Mouse (Mus musculus): Measurements from ENCODE around the gene S100a1.

The S100a1 gene

DNA sequence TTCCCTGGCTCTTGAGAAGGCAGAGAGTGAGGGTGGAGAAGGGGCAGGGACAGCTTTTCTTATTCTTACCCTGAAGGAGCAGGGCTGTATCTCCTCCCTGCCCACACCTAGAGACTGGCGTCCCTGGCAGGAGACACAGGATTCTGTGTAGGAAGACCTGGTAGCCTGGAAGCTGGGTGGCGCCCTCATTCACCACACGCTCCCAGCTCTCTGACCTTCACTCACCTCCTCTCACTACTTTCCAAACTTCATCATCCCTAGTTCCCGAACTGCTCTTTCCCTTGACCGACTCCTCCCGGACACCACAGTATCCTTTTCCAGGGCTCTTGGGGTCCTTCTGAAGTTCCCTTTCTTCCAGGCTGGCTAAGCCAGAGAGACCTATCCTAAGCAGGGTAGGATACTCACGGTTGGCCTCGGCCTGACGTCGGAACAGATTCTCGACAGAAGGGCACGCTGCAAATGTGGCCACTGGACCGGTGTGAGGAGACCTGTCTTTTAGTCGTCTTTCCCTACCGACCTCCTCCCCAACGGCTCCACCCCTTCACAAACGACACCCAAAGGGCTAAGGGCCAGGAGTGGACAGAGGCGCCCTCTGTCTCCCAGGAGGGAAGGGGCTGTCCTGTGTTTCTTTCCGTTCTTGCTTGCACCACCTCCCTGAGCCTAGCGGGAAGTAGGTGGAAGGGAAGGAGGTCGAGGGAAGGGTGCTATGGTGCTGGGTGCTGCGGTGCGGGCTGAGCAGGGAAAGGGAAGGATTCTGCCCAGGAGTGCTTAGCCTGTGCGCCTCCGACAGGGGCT is at the start of gene S100a1, which contains the start of gene S100a13:
TSS of gene S100a1 (minus strand) at position 597 of the 795 bp plus-strand sequence.
TSS of gene S100a13 (plus strand) at position 640 of the 795 bp plus-strand sequence.
- DNase-seq (ENCODE audit: low read depth, low spot score): no peak

DNA sequence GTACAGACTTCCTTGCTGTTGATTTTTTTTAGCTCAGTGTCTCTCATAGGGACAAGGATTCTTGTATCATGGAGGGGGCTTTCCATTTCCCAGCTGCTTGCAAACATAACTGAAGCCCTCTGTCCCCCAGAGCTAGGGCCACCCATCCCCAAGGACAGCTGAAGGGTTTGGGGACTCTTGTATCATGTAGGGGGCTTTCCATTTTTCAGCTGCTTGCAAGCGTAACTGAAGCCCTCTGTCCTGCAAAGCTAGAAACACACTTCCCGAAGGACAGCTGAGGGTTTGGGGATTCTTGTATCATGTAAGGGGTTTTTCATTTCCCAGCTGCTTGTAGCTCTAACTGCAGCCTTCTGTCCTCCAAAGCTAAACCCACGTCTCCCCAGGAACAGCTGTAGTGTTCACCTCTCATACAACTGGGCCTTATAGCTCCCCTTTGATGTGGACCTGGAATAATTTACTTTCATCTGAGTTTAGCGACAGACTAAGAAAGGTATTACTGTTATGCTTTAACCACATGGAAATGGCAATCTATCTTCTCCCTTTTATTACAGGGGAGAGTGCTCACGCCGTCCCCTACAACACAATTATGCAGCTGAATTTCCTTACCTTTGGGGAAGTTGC is 45.9 kb upstream of the S100a1 start, which contains the start of gene S100a3:
TSS of gene S100a3 (plus strand) at position 571 of the 621 bp plus-strand sequence.
- no peak for DNase-seq (ENCODE audit: low read depth, low spot score)

DNA sequence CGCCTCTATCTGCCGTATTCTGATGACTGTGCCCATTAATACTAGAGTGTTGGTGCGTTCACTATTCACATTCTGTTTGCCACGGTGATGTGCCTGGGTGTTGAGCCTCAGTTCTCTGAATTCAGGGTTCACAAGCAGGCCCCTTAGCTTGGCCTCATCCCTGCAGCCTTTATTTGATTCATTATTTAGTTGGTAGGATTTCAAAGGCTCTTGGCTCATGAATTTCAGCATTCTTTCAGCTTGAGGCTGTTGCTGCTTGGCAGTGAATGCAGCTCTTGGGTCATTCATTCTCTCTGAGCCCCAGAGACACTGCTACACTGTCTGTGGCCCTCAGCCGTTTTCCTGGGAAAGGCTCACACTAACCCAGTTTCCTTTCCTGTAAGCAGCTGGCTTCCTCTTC is 41.8 kb upstream of the S100a1 start:
- DNase-seq (ENCODE audit: low read depth, low spot score): no peak

DNA sequence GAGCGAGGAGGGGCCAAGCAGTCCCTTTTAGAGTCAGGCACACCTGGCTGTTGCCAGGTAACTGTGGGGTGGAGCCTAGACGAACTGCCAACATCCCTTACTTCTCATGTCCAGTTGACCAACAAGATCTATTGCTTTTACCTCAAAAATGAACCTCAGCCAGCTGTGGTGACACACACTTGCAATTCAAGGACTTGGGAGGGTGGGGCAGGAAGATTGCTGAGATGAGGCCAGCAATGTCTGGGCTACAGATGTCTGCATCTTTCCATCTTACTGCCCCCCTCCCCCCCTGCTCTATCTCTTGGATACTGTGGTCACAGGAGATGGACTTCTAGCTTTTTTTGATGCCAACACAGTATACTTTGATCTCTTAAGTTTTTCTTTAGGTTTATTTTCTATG is 38.0 kb upstream of the S100a1 start:
- DNase-seq (ENCODE audit: low read depth, low spot score): no peak

DNA sequence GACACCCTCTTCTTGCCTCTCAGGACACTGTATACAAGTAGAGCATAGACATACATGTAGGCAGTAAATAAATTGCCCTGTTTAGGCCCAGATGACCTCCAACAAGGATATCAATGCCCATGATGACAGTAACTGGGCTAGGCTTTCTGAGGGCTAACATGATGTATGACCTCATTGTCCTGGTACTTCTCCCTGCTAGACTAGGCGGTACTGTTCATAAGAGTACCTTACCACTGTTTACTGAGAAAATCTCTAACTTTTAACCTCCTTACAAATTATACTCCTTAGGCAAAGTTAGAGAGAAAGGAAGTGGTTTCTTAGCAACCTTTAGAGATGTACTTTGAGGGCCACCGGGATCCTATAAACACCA is 36.2 kb upstream of the S100a1 start:
- no peak for DNase-seq (ENCODE audit: low read depth, low spot score)

DNA sequence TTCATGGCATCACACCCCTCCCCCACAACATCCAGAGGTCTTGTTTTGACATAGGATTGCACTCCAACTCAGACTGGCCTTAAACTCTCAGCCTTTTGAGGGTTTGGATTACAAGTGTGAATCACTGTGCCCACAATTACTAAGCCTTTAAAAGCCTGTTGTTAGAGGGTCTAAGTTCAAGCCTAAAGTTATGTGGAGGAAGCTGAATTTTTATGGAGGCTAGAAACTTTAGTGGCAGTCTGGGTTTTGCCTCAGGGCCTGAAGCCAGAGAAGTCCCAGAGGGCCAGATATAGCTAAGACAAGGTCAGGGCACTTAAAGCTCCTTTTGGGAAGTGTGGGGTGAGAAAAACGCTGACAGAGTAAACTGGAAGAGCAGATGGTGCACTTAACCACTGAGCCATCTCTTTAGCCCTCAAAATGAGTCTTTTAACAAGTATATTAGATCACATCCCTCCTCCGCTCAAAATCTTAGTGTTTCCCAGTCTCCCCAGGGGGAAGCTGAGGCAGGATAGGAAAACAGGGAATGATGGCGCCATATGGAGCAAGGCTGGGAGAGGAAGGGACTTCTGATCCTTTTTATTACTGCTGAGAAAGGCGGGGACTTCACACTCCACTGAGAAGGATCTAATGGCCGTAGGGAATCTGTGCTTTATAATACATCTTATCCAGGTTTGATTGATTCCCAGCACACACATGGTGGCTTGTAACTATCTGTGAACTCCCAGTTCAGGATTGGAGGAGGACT is 35.7 kb upstream of the S100a1 start:
- DNase-seq (ENCODE audit: low read depth, low spot score): no peak

DNA sequence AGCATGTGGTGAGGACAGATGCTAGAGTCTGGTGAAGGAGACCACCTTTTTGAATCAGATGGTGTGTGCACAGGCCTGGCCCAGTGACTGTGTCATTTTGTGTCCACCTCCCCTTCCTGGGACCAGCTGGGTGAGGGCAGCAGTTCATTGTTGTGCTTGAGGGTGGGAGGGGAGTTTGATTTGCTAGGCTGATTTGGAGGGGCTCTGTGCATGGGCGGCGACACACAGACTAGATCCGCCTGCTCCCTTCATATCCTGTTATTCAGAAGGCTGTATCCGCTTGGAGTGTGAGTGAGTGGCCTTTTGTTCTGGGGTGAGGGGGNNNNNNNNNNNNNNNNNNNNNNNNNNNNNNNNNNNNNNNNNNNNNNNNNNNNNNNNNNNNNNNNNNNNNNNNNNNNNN is 26.7 kb upstream of the S100a1 start:
- no peak for DNase-seq (ENCODE audit: low read depth, low spot score)

DNA sequence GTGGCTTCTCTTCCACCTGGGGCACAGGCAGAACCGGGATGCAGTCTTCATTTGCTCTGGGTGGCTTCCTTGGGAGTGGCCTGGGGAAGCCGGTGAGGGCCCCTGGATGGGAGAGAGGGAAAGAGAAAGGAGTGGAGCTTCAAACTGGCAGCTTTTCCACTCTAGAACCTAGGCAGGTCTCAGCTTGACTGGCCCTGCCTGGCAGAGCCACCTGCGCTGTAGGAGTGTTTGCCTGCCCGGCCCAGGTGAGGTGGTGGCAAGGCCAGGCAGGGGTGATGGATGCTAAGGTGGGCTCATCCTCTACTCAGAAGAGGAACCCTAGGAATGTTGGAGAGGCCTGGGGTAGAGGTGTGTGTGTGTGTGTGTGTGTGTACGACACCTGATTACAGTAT is 23.7 kb upstream of the S100a1 start:
- no peak for DNase-seq (ENCODE audit: low read depth, low spot score)

DNA sequence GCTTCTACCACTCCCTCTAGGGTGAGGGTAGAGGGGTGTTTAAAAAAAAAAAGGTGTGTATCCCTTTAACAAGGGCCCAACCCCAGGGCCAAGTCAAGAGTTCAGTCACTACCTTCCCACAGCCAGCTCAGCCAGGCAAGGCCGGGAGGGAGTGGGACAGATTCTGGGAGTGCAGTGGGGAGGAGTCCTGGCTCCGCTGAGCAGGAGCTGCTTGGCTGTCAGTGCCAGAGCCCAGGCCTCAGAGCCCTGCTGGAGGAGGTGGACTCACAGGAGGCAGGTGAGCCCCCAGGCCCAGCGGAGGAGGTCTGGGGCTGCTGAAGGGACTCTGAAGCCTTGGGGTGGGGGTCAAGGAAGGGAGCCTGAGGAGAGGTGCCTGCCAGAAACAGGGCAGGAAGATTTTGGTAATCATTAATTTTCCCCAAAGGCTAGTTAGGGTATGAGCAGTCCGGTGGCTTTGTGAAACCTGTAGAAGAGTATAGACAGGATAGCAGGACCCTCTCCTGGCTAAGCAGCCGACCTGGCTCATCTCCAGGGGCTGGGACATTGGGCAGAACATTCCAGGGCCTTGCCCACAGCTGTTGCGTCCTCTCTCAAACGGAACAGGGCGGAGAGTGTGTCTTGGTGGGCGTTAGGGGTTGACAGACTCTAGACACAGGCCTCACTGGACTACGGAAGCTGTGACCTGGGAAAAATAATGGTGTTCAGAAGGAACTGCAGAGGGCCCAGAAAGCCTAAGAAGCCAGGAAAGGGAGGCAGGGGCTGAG is 23.1 kb upstream of the S100a1 start, which contains the start of gene S100a16:
TSS of gene S100a16 (plus strand) at position 114 of the 764 bp plus-strand sequence.
- DNase-seq (ENCODE audit: low read depth, low spot score): no peak

DNA sequence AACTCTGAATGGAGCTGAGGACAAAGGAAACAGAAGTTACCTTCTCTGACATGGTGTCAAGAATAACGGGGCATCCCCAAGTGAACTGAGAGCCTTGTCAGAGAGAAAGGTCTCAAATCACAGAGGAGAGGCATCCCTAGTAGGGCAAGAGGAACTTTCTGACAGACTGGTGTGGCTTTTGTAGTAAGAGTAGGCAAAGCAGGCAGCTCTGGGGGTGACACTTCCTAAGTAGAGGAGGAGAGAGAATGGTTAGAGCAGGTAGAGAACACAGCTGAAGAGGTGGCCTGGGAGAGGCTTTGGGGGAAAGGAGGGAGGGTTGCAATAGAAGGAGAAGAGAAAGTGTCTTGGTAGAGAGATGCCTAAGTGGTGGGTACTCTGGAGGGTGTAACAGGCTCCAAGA is 21.3 kb upstream of the S100a1 start:
- no peak for DNase-seq (ENCODE audit: low read depth, low spot score)

DNA sequence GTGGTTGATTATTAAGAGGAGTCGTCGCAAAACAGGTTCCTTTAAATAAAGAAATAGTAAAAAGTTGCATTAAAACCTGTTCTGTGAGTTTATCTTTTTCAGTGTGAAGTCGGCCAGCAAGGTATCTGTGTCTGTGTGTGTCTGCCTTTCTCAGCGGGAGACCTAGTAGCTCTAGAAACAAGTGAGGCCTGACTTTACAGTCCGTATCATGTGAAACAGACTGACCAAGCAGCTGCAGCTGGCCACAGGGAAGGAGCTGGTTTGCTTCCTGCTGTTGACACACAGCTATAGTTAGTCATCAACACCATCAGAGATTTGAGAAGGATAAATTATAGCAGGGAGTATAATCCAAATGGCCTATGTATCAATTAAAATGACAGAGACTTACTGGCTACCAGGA is 17.5 kb upstream of the S100a1 start:
- DNase-seq (ENCODE audit: low read depth, low spot score): no peak

DNA sequence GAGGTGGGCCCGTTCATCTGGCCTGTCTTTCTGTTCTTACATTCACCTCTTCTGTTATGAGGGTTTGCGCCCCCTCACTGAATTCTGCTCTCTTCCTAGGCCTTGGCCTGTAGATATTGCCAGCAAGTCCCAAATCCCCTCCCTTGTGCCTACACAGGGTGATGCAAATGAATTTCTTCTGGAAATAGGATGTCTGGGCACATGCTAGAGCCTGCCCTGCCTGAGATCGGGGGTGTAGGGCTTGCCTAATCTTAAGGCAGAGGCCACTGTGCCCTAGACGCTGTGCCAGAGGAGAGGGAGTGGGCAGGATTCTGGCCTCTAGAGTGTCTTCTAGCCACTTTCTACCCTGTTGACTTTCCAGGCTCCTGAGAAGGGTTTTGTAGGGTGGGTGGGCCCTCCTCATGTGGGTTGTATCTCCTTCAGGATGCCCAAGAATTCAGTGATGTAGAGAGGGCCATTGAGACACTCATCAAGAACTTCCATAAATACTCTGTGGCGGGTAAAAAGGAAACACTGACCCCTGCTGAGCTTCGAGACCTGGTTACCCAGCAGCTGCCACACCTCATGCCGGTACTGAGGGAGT is 13.2 kb upstream of the S100a1 start:
- DNase-seq (ENCODE audit: low read depth, low spot score): no peak

DNA sequence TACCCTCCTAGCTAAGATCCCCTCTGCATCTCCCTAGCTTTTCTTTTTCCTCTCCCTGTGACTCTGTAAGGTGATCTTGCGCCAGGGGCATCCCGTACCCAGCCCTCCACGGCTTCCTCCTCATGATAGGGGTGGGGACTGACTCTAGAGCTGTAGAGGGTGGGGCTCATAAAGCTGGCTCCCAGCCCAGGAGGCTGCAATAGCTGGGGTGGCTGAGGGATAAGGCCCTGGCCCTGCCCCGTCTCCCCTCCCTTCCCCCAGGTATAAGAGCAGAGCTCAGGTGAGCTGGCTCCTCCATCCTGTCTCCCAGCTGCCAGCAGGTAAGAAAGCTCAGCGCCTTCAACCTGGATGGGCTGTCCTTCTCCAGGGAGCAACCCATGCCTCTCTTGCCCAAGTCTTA is 12.4 kb upstream of the S100a1 start, which contains the start of gene S100a14:
TSS of gene S100a14 (plus strand) at position 277 of the 400 bp plus-strand sequence.
- DNase-seq (ENCODE audit: low read depth, low spot score): no peak

DNA sequence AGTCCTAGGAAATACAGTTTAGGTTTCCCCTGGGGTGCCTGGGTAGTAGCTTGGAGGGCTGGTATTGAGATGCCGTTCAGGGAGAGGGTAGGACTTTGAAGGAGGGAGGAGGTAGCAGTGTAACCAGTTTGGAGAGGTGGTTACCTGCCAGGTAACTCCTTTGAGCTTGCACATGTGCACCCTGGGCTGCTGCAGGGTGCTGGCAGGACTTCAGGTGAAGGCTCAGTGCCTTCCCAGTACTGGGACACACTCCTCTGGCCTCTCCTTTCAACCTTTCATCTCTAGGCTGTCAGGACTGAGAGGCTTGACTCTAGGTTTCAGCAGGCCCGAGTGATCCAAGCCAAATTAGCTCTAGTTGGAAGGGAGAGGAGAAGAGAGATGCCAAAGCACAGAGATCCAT is 11.9 kb upstream of the S100a1 start:
- DNase-seq (ENCODE audit: low read depth, low spot score): no peak

DNA sequence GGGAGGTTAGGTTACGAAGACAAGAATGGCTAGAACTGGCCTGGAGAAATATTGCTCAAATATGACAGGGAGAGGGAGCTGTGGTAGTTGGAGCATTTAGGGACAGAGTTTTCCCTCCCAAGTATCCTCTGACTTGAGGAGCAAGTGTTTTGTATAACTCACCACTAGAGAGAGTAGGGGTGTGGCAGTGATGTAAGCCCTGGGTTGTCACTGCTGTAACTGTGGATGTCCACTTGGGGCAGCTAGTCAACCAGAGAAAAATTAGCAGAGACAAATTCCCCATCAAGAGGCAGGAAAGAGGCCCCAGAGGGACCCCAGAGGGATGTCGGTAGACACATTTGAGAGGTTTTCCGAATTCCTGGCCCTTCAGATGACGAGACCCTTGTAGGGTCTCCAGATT is 11.2 kb upstream of the S100a1 start:
- no peak for DNase-seq (ENCODE audit: low read depth, low spot score)

DNA sequence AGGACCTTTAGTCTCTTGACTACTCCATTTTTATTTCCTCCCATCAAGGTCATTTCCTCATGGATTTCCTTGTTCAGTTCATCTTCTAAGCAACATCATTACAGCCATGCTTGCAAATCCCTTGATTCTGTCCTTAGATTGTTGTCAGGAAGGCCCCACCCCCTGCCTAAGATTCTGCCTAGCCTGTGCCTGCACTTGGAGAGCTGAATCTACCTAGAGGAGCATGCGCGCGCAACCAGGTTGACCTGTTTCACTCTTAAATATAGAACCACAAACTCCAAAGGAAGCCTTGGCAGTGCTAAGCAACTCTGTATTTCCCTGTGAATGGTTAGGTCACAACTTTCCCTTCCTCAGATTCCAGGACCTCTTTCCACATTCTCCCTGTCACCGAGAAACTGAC is 3.5 kb upstream of the S100a1 start:
- no peak for DNase-seq (ENCODE audit: low read depth, low spot score)

DNA sequence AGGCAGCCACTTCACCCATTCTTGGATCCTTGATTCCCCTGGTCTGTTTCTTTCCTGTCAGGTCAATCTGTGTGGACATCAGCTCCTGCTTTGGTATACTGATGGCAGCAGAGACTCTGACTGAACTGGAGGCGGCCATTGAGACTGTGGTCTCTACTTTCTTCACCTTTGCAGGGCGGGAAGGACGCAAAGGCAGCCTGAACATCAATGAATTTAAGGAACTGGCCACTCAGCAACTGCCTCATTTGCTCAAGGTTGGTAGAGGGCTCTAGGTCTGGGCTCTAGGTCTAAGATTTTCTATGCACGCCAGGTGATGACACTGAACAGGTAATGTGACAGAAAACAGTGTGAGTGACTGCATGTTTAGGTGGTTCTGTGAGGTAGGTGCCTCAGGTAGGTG is 1.6 kb upstream of the S100a1 start:
- no peak for DNase-seq (ENCODE audit: low read depth, low spot score)

DNA sequence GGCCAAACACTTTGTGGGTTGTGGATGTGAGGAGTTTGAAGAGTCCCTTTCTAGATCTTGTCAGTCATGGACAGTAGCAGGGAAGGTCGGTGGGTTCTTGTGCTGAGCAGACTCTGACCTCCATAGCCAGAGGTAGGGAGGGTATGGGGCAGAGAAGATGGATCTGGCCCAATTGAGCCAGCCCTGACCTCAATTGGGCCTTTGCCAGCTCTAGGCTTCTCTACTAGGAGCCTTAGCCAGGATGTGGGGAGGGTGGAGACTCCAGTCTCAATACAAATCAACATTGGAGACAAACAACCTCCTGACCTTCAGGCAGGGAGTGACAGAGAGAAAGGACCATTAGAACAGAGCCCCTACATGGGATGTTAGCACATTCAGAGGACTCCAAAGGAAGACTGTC is 1.1 kb upstream of the S100a1 start:
- DNase-seq (ENCODE audit: low read depth, low spot score): no peak

DNA sequence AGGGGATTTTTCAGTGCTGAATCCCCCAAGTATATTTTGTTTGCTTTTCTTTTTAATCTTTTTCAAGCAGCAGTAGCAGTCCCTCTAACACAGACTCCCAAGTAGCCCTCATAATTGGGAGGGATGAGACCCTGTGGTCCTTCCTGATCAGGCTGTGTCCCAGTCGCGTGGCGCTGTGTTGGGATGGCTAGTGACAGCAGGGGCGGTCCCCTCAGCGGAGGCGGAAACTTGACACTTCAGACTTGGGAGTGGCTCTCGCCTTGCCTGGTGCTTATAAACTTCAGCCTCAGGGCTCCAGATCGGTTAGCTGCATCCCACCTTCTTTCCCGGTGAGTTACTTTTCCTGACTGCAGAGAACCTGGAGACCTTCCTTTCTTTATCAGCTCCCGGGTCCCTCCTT is 499 bp upstream of the S100a1 start:
- no peak for DNase-seq (ENCODE audit: low read depth, low spot score)

DNA sequence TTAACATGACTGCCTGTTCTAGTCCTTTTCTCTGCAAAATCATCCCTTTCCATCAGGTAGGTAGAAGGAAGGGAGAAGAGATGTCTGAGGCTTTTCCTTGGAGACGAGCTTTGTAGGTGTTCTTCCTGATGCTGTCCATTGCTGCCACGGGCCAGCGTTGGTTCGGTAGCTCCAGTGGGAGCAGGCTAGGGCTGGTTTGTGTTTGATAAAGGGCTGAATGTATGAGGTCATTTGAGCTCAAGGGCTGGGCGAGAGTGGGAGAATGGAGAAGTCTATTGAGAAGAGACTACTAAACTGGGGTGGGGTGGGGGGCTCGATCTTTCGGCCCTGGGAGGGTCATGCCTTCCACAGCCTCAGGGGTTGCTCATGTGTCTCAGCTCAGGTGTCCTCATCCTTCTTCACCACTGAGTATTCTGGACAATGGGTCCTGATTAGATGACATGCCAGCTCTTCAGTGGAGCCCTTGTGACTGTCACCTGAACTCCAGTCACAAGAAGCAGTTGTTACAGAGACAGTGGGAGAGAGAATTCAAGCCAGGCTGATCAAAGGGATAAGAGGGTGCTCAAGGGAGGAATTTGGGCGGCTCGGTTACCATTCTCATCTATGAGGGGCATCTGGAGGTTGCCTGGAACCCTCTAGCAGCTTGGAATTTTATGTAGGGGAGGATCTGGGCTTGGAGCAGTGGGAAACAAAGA is 1.1 kb downstream of the S100a1 start:
- no peak for DNase-seq (ENCODE audit: low read depth, low spot score)

DNA sequence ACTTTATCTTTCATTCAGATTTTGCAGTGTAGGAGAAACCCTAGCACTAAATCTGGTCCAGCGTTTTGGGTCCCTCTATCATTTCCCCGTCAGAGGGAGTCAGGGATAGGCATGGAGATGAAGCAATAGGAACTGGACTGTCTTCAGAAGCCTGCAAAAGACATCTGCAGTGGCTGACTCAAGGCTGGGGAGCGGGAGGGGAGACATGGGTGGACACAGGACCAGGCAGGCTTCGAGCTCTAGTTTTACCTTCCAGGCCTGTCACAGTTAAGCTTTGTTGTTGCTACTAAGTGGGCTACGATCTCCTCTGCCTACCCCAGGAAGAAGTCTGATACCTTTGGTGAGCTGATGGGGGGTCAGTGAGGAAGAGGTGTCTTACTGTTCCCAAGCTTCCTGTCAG is 1.9 kb downstream of the S100a1 start:
- DNase-seq (ENCODE audit: low read depth, low spot score): no peak
